Mouse (Mus musculus) thymus, adult 2 months (tissue): ENCODE data around the gene Ctnna3.

Source experiments
- CTCF ChIP-seq: fragments of 200-500 bp; IDR thresholded peaks from 2 replicates; pipeline ENCODE4 v1.5.1; 2012; ENCODE audit warnings: mild to moderate bottlenecking, control low read depth, low read length, moderate library complexity, borderline replicate concordance; ENCODE audit not compliant: control insufficient read depth, poor library complexity, insufficient read depth; ENCODE audit errors: extremely low read depth
- POLR2A ChIP-seq: fragments of 200-500 bp; IDR thresholded peaks from 2 replicates; pipeline ENCODE4 v1.6.1; 2012; ENCODE audit warnings: mild to moderate bottlenecking, low read length, control low read depth, moderate library complexity; ENCODE audit not compliant: control insufficient read depth, poor library complexity, insufficient read depth; ENCODE audit errors: extremely low read depth

DNA sequence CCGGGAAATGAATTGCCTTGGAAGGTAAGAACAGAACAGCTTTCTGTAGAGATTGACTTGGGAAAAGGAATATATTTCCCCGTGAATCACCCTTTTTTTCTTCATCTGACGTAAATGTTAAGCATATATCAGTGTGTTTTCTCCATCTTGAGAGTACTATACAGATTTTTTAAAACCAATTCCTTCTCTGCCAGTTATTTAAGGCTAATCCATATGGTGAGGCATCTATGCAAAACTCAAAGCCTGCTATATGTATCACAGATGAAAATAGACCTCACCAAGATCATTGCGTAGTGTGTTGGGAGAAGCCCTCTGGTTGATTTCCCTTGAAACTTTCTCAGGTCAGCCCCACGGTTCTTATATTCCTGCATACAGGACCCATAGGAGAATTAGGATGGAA lies 464.7 kb downstream of the Ctnna3 start:
- TF ChIP-seq CTCF (no peak), POLR2A (no peak)
